Mouse (Mus musculus) liver, embryonic 14.5 days (tissue): ENCODE measurements at regions not wholly inside any gene's neighbourhood (a gene's known extent, or its start where the extent isn't known, plus 50 kb on each side); places are given as distances from the start of the nearest gene placed in this dataset.

Experiments
- ATAC-seq: fragments of 200-750 bp; cut with Nextera tagmentation; 2 replicates; pipeline ENCODE4 v1.8.0; 2017; ENCODE audit warnings: moderate number of reproducible peaks, mild to moderate bottlenecking, moderate library complexity; ENCODE audit not compliant: insufficient read depth
- DNase-seq, 3 experiments: peaks; one replicate each; pipeline ENCODE4 v3.0.0-alpha.2; 2012 to 2013; ENCODE audit warnings: low read depth in 3 of 3, low spot score in 3 of 3
- H3K27ac ChIP-seq: fragments of 300-500 bp; sonication (generic); 2 replicates; pipeline ENCODE4 v1.5.1; 2014; ENCODE audit warnings: moderate library complexity, mild to moderate bottlenecking, control low read depth, inconsistent platforms
- H3K27me3 ChIP-seq: fragments of 300-500 bp; sonication (generic); 2 replicates; pipeline ENCODE4 v1.6.1; 2014; ENCODE audit warnings: mild to moderate bottlenecking, low read length, moderate library complexity; ENCODE audit not compliant: control insufficient read depth, insufficient read depth
- H3K36me3 ChIP-seq: fragments of 300-500 bp; sonication (generic); replicated peaks from 2 replicates; pipeline ENCODE4 v1.6.1; 2014; ENCODE audit warnings: low read depth; ENCODE audit not compliant: control insufficient read depth, insufficient read depth
- H3K4me1 ChIP-seq, 2 experiments: fragments of 200-500 bp in 1 of 2; fragments of 300-500 bp in 1 of 2; sonication (generic) in 1 of 2; replicated peaks; 2 replicates each; pipeline ENCODE4 v1.6.1; 2012 to 2014; ENCODE audit warnings: antibody characterized with exemption in 1 of 2, inconsistent platforms in 1 of 2, low read length in 1 of 2; ENCODE audit not compliant: control insufficient read depth in 2 of 2, insufficient read depth in 2 of 2
- H3K4me2 ChIP-seq: fragments of 300-500 bp; sonication (generic); 2 replicates; pipeline ENCODE4 v1.6.1; 2014; ENCODE audit warnings: low read depth, mild to moderate bottlenecking, control low read depth, moderate library complexity
- H3K4me3 ChIP-seq, 2 experiments: fragments of 200-500 bp in 1 of 2; fragments of 300-500 bp in 1 of 2; sonication (generic) in 1 of 2; 2 replicates each; pipeline ENCODE4 v1.5.1; 2012 to 2014; ENCODE audit warnings: low read depth in 2 of 2, low read length in 2 of 2, mild to moderate bottlenecking in 2 of 2, control low read depth in 1 of 2, inconsistent platforms in 1 of 2, moderate library complexity in 1 of 2; ENCODE audit not compliant: insufficient read depth in 1 of 2
- H3K9ac ChIP-seq: fragments of 300-500 bp; sonication (generic); replicated peaks from 2 replicates; pipeline ENCODE4 v1.6.1; 2014; ENCODE audit warnings: mild to moderate bottlenecking, control low read depth, moderate library complexity
- H3K9me3 ChIP-seq: fragments of 300-500 bp; sonication (generic); 2 replicates; pipeline ENCODE4 v1.6.1; 2016; ENCODE audit warnings: low read length, mixed read lengths; ENCODE audit not compliant: control insufficient read depth
- CTCF ChIP-seq: IDR thresholded peaks from 2 replicates; pipeline ENCODE4 v1.5.1; 2016; ENCODE audit warnings: antibody characterized with exemption, low read depth, control low read depth
- EP300 ChIP-seq: IDR thresholded peaks from 2 replicates; pipeline ENCODE4 v1.6.1; 2016; ENCODE audit warnings: antibody characterized with exemption, low read depth
- WGBS: fragments of 180-500 bp; shearing (Covaris S2); extraction: QIAGEN DNeasy Blood & Tissue Kit; methylation state at CpG from one replicate; pipeline ENCODE4 v1.1.7; 2014; ENCODE audit not compliant: insufficient replicate concordance; 5-methylcytosine and 5-hydroxymethylcytosine counted together

GRCm38 (mm10) chr11:63367756-63368265 is 239.0 kb downstream of the Pmp22 start:
- no peak for TF ChIP-seq CTCF
- TF ChIP-seq EP300: no peak
- Histone ChIP-seq H3K4me3 (no peak overlapping the region), H3K4me1 (peaks cover 2 to 22% of the 10 kb centered on the region in 2 experiments), H3K27me3 (no peaks in the 10 kb centered on the region), H3K9me3 (no peaks in the 10 kb centered on the region), H3K27ac (no peak overlapping the region), H3K36me3 (no peaks in the 10 kb centered on the region), H3K4me2 (no peak overlapping the region), H3K9ac (no peak overlapping the region)
- DNase-seq (no peak), ATAC-seq (no peak)
- 55% methylated on average over 6 of the region's 6 CpGs for WGBS

DNA sequence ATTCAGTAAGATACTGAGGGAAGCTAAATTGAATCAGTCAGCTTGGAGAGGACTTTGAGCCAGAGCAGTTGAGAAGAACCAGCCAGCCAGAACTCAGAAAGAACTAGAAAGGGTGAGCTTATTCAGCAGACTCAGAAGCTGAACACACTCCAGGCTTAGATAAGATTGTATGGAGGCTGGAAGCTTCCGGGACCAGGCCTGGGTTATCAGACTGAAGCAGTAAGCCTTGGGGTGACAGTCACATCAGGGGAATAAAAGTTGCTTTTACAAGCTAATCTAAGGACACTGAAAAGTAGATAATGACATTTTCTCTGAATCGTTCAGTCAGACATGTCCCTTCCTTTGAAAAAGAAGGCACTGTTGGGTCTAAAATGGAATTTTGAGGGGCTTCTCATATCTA is 240.7 kb downstream of the Pmp22 start:
- 17% methylated on average over 2 of the region's 2 CpGs for WGBS
- no peaks in the 10 kb centered on the region for H3K27me3 ChIP-seq
- peaks cover 2 to 18% of the 10 kb centered on the region in 2 experiments for H3K4me1 ChIP-seq
- no peak for TF ChIP-seq CTCF
- TF ChIP-seq EP300: peak; percentile 51
- ATAC-seq (peak; percentile 77), DNase-seq (peak; percentile 27 to 35 (median 32))
- H3K4me3 ChIP-seq: no peak overlapping the region
- no peaks in the 10 kb centered on the region for H3K36me3 ChIP-seq
- no peak overlapping the region for H3K4me2 ChIP-seq
- H3K9me3 ChIP-seq: no peaks in the 10 kb centered on the region
- H3K27ac ChIP-seq: no peak overlapping the region
- no peak overlapping the region for H3K9ac ChIP-seq

GRCm38 (mm10) chr11:63376311-63376710 is 247.5 kb downstream of the Pmp22 start:
- no peaks in the 10 kb centered on the region for H3K27me3 ChIP-seq
- H3K9me3 ChIP-seq: no peaks in the 10 kb centered on the region
- H3K9ac ChIP-seq: no peak overlapping the region
- no peak for ATAC-seq
- no peak overlapping the region for H3K4me2 ChIP-seq
- no peak overlapping the region for H3K4me3 ChIP-seq
- H3K36me3 ChIP-seq: no peaks in the 10 kb centered on the region
- no peaks in the 10 kb centered on the region for H3K4me1 ChIP-seq
- no peak for DNase-seq
- TF ChIP-seq CTCF (no peak), EP300 (no peak)
- H3K27ac ChIP-seq: no peak overlapping the region
- 65% methylated on average over 3 of the region's 3 CpGs for WGBS

GRCm38 (mm10) chr11:63376991-63377390 is 248.2 kb downstream of the Pmp22 start:
- H3K4me2 ChIP-seq: no peak overlapping the region
- no peak overlapping the region for H3K9ac ChIP-seq
- no peaks in the 10 kb centered on the region for H3K27me3 ChIP-seq
- DNase-seq (no peak), ATAC-seq (no peak)
- H3K27ac ChIP-seq: no peak overlapping the region
- WGBS: 15% methylated on average over 10 of the region's 10 CpGs
- no peaks in the 10 kb centered on the region for H3K9me3 ChIP-seq
- no peaks in the 10 kb centered on the region for H3K36me3 ChIP-seq
- H3K4me3 ChIP-seq: no peak overlapping the region
- no peaks in the 10 kb centered on the region for H3K4me1 ChIP-seq
- TF ChIP-seq CTCF: no peak
- no peak for TF ChIP-seq EP300

- Histone ChIP-seq H3K36me3 (no peaks in the 10 kb centered on the region), H3K27me3 (no peaks in the 10 kb centered on the region), H3K4me1 (no peaks in the 10 kb centered on the region), H3K4me2 (no peak overlapping the region), H3K9me3 (no peaks in the 10 kb centered on the region), H3K27ac (no peak overlapping the region), H3K9ac (no peak overlapping the region), H3K4me3 (no peak overlapping the region)
- 55% methylated on average over 4 of the region's 4 CpGs for WGBS
- TF ChIP-seq CTCF (no peak), EP300 (no peak)
- DNase-seq: no peak
- no peak for ATAC-seq
These were observed 259.5 kb downstream of the Pmp22 start for GRCm38 (mm10) chr11:63388247-63388646.
